Mouse (Mus musculus): ENCODE measurements around the gene Gm20916. TPM values are rescaled to one million over a fixed set of nuclear protein-coding genes. Genes with fewer than 3 reads are reported as not detected.

Gm20916 gene
- polyA plus RNA-seq (2014; fragmentation: Illumina TruSeq; extraction: RNeasy Lipid Tissue Mini Kit (QIAGEN cat#74804); ENCODE audit: low replicate concordance): not detected

GRCm38 (mm10) chrY:79319265-79319664, at the start of gene Gm20916:
Gene Gm20916 (plus strand): TSS chrY:79319565.

Other genes with a start within 250 kb of the Gm20916 start
- gene Gm20917, start 168.4 kb upstream of the Gm20916 start, polyA plus RNA-seq (2014; fragmentation: Illumina TruSeq; extraction: RNeasy Lipid Tissue Mini Kit (QIAGEN cat#74804); ENCODE audit: low replicate concordance): not detected